Mouse (Mus musculus) embryonic fibroblast, embryonic 13.5 days (primary cell): ENCODE measurements around the gene Eva1c.

Experiments used
- CTCF ChIP-seq: IDR thresholded peaks from 2 replicates; pipeline ENCODE4 v1.5.1; 2011; ENCODE audit warnings: mild to moderate bottlenecking, control low read depth, low read length, moderate library complexity, borderline replicate concordance; ENCODE audit not compliant: insufficient read depth
- POLR2A ChIP-seq: IDR thresholded peaks from 2 replicates; pipeline ENCODE4 v1.6.1; 2011; ENCODE audit warnings: low read depth, mild to moderate bottlenecking, control low read depth, low read length, moderate library complexity

- TF ChIP-seq CTCF (no peak), POLR2A (no peak)
Observed at GRCm38 (mm10) chr16:90856552-90857200, 30.2 kb downstream of the Eva1c start.
